Mouse (Mus musculus): ENCODE measurements around the gene Adamtsl5. TPM values are rescaled to one million over a fixed set of nuclear protein-coding genes. Genes with fewer than 3 reads are reported as not detected.

The Adamtsl5 gene
- total RNA-seq, 2 experiments from 2014 or later = 3.8 to 5.5 TPM

DNA sequence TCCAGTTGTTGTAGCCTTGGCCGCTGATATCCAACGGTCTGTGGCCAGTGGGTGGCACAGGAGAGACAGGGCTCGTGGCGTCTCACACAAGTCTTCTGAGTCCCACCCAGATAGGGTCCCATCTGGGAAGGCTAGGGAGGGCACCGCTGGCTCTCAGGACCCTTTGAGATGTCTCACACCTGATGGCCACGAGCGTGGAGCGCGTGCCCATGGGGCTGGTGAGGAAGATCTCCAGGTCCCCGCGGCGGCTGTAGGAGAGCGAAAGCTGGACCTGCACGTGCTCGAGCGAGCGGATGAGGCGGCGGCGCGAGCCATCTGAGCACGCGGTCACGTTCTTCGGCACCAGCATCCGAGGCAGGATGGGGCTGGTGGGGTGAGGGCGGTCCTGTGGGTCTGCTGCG is 25.4 kb downstream of the Adamtsl5 start:
- DNase-seq (ENCODE audit: extremely low spot score in 1 of 2, low spot score in 1 of 2) = no peak

- no peak for DNase-seq (ENCODE audit: extremely low spot score in 1 of 2, low spot score in 1 of 2)
Measured at GRCm38 (mm10) chr10:80321670-80322581, 26.3 kb downstream of the Adamtsl5 start.

GRCm38 (mm10) chr10:80321014-80321669 is 27.1 kb downstream of the Adamtsl5 start:
- no peak for DNase-seq (ENCODE audit: extremely low spot score in 1 of 2, low spot score in 1 of 2)

GRCm38 (mm10) chr10:80320340-80320760 is 27.9 kb downstream of the Adamtsl5 start, which contains the start of gene 2310011J03Rik:
Gene 2310011J03Rik (minus strand): TSS chr10:80320537.
- DNase-seq (ENCODE audit: extremely low spot score in 1 of 2, low spot score in 1 of 2) = peak; percentile 81 to 85

DNA sequence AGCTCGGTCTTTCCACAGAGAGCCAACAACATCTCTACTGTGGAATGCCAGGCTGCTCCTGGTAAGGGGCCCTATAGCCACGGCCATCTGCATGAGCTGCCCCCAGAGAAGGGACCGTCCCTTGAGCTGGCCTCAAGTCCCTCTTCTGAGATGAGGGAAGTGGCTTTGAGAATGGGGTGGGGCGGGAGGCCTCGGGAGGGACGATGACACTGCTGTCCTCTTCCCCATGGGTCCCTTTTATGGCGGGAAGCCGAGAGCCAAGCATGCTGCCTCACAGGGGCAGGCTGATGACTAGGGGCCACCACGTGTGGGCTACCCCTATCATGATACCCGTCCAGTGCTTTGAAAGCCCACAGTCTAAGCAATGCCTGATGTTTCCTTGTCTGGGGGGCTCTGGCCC is 31.2 kb downstream of the Adamtsl5 start:
- DNase-seq (ENCODE audit: extremely low spot score in 1 of 2, low spot score in 1 of 2) = no peak

GRCm38 (mm10) chr10:80316359-80316781 is 31.8 kb downstream of the Adamtsl5 start:
- DNase-seq (ENCODE audit: extremely low spot score in 1 of 2, low spot score in 1 of 2) = no peak

DNA sequence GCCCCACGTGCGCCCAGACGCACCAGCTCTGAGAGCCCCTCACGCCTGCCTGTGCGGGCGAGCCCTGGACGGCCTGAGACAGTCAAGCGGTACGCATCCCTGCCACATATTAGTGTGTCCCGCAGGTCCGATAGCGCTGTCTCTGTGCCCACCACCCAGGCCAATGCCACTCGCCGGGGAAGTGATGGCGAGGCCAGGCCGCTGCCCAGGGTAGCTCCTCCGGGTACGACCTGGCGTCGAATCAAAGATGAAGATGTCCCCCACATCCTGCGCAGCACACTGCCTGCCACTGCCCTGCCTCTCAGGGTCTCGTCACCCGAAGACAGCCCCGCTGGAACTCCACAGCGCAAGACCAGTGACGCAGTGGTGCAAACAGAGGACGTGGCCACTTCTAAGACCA is 32.9 kb downstream of the Adamtsl5 start:
- DNase-seq (ENCODE audit: extremely low spot score in 1 of 2, low spot score in 1 of 2) = no peak

GRCm38 (mm10) chr10:80314494-80315001 is 33.7 kb downstream of the Adamtsl5 start:
- no peak for DNase-seq (ENCODE audit: extremely low spot score in 1 of 2, low spot score in 1 of 2)

DNA sequence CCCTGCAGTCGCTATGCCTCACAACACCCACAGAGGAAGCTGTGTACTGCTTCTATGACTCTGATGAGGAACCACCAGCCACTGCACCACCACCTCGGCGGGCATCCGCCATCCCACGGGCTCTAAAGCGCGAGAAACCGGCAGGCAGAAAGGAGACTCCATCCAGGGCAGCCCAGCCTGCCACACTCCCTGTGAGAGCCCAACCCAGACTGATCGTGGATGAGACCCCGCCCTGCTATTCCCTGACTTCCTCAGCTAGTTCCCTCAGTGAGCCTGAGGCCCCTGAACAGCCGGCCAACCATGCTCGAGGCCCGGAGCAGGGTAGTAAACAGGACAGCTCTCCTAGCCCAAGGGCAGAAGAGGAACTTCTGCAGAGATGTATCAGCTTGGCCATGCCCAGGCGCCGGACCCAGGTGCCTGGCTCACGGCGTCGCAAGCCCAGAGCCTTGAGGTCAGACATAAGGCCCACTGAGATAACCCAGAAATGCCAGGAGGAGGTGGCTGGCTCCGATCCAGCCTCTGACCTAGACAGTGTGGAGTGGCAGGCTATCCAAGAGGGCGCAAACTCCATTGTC is 34.5 kb downstream of the Adamtsl5 start:
- DNase-seq (ENCODE audit: extremely low spot score in 1 of 2, low spot score in 1 of 2) = no peak

- no peak for DNase-seq (ENCODE audit: extremely low spot score in 1 of 2, low spot score in 1 of 2)
Measured at GRCm38 (mm10) chr10:80312586-80313504, 35.4 kb downstream of the Adamtsl5 start.

- DNase-seq (ENCODE audit: extremely low spot score in 1 of 2, low spot score in 1 of 2) = no peak
Measured at GRCm38 (mm10) chr10:80311560-80311959, 36.7 kb downstream of the Adamtsl5 start.

GRCm38 (mm10) chr10:80304862-80305261 is 43.4 kb downstream of the Adamtsl5 start:
- no peak for DNase-seq (ENCODE audit: extremely low spot score in 1 of 2, low spot score in 1 of 2)

DNA sequence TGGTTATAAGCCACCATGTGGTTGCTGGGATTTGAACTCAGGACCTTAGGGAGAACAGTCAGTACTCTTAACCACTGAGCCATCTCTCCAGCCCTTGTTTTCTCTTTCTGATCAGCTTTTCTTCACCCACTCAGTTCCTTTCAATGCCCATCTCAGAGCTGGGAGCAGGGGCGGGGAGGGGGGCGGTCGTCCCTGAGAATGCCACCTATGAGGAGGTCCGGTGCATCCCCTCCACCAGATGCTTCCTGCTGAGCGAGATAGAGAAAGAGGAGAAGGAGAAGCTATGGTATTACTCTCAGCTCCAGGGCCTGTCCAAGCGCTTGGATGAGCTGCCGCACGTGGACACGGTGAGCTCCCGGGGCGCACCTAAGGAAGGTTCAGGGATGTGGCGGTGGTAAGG is 43.8 kb downstream of the Adamtsl5 start:
- no peak for DNase-seq (ENCODE audit: extremely low spot score in 1 of 2, low spot score in 1 of 2)

DNA sequence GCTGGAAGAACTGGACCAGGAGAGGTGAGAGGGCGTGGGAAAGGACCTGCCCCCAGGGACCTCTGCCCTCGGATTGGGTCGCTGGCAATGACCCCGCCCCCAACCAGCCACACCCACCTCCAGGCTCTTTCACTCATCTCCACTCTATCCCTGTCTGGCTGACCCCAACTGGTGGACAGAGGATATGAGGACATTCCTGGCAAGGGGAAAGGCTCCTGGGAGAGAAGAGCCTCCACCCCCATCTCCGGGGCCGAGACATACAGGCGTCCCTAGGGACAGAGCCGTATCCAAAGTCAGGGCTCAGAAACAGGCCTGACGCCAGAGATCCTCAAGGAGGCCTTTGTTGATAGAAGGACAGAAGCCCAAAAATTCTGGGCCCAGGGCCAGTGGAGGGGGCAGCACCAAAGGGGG is 45.7 kb downstream of the Adamtsl5 start:
- no peak for DNase-seq (ENCODE audit: extremely low spot score in 1 of 2, low spot score in 1 of 2)

GRCm38 (mm10) chr10:80302082-80302355 is 46.2 kb downstream of the Adamtsl5 start:
- no peak for DNase-seq (ENCODE audit: extremely low spot score in 1 of 2, low spot score in 1 of 2)

GRCm38 (mm10) chr10:80301256-80302081 is 46.7 kb downstream of the Adamtsl5 start:
- DNase-seq (ENCODE audit: extremely low spot score in 1 of 2, low spot score in 1 of 2) = no peak

GRCm38 (mm10) chr10:80300672-80301181 is 47.5 kb downstream of the Adamtsl5 start:
- DNase-seq (ENCODE audit: extremely low spot score in 1 of 2, low spot score in 1 of 2) = no peak

DNA sequence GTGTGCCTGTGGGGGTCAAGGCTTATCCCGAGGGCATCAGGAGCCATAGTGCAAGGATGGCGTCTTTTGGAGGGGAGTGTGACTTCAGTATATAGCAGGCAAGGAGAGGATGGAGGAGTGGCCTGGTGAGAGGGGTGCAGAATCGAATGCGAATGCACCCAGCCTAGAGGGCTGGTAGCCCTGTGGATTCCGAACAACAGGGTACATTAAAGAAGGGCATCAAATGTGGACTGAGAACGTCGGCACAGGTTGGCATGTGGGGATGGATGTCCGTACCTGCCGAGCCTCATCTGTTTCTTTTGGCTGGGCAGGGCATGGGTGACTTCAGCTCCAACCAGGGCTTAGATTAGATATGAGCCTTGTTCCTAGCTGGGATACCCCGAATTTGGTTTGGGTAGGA is 48.4 kb downstream of the Adamtsl5 start:
- DNase-seq (ENCODE audit: extremely low spot score in 1 of 2, low spot score in 1 of 2) = no peak

DNA sequence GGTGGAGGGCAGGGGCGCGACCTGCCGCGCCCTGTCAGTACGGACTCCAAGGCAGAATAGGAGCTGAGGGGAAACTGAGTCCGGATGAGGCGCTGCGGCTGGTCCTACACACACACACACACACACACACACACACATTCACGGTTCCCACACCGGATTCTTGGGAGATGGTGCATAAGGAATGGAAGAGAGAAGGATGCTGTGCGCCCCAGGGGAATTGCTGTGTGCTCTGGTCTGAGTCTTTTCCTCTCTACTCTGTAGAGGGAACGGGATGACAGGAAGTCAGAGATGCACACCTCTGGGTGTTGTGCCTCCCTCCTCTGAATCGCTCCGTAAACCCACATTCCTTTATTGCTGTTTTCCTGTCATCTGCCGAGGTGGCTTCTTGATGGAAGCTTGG is 48.9 kb downstream of the Adamtsl5 start:
- DNase-seq (ENCODE audit: extremely low spot score in 1 of 2, low spot score in 1 of 2) = no peak
